Mouse (Mus musculus) left cerebral cortex, adult 6 months (tissue): ENCODE measurements around the gene Olfr1056. TPM values are rescaled to one million over a fixed set of nuclear protein-coding genes. Genes with fewer than 3 reads are reported as not detected.

Source experiments
- long read RNA-seq, 2 experiments: library from polyadenylated mRNA; unstranded; transcript quantifications; one replicate each; pipeline ENCODE4 v2.0.0; 2019 to 2020
- polyA plus RNA-seq: library from polyadenylated mRNA; unstranded; fragments of <200 nt; fragmentation: Nextera tagmentation; gene quantifications from 2 replicates; pipeline ENCODE4 v1.2.3, GENCODE M21; 2021

Gene Olfr1056
- polyA plus RNA-seq, result not detected in 2 replicates
- long read RNA-seq, experiment 1, result 0 reads
- long read RNA-seq, experiment 2, result 0 reads

DNA sequence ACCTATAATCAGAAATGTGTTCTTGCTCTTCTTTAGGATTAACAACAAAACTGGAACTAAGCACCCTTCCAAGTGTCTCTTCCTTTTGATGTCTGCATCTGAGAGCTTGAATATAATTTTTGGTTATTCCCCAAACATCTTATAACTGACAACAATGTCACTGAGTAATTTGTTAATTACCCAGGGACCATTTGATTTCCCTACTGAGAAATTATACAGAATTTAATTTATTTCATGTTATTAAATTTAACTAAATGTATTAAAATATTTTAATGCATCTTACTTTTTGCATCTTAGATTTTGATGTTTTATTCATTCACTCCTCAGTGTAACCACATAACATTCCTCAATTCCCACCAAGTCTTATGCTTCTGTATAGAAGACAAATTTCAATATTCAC is at the start of gene Olfr1056:
Gene Olfr1056 (minus strand): TSS at position 101 of the 400 bp plus-strand sequence.

GRCm38 (mm10) chr2:86388461-86388860 is 26.2 kb upstream of the Olfr1056 start, which contains the start of gene Olfr1058:
Gene Olfr1058 (minus strand): TSS chr2:86388561.

DNA sequence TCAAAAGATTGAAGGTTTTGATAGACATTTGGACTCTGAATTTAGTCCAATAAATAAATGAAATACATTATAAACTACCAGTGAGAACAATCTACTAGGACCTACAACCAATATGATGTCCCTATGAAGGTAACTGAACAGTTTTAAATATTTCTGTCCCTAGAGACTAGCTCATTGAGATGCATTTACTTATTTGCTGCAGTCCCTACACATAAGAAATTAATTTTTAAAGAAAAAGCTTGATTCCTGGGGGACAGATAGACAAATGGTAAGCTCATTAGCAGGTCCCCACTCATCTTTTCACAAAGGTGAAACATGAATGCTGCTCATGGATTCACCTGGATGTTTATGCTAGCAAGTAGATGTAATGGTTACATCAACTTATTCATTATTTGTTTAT is 16.0 kb upstream of the Olfr1056 start, which contains the start of gene Olfr1057:
Gene Olfr1057 (minus strand): TSS at position 101 of the 400 bp plus-strand sequence.

DNA sequence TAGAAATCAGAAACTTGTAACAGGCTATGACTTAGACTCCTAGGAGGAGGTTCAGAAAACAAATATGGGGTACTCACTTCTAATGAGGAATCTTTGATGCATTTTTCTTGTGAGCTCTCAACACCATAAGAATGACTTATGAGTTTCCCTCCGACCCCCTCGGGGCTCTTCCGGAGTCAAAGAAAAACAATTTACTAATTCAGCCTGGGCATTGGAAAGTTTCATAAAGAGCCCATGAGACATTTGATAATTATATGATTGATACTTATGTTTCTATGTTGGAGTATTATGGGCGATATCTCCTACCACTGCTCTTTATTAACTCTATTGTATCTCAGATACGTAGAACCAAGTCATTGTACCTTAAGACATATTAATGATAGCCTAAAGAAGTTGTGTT is 12.1 kb downstream of the Olfr1056 start, which contains the start of gene Olfr1055:
Gene Olfr1055 (minus strand): TSS at position 101 of the 400 bp plus-strand sequence.

DNA sequence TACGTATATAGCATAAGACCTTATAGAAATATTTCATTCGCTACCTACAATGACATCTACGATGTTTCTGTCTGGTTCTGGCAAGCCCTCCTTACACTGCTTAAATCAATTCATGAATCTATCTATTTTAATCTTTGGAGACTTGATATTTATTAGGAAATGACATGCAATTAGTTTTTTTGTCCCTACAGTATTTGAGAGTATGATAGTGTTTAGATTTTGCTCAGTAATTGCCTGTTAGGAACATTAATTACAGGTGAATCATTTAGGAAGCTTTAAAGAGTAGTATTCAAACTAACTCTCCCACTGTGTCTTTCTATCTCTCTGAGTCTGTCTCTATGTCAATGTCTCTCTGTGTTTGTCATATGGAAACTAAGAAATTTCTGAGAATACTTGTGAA is 26.9 kb downstream of the Olfr1056 start, which contains the start of gene Olfr1054:
Gene Olfr1054 (minus strand): TSS at position 101 of the 400 bp plus-strand sequence.

GRCm38 (mm10) chr2:86315184-86315583 is 47.1 kb downstream of the Olfr1056 start, which contains the start of gene Olfr1053:
Gene Olfr1053 (minus strand): TSS chr2:86315284.

Other genes with a start within 250 kb of the Olfr1056 start
- not detected in 2 replicates for gene Olfr1039, start 226.5 kb downstream of the Olfr1056 start, polyA plus RNA-seq
- not detected in 2 replicates for gene Olfr1040, start 215.7 kb downstream of the Olfr1056 start, polyA plus RNA-seq
- gene Olfr1042, start 200.6 kb downstream of the Olfr1056 start, polyA plus RNA-seq, result not detected in 2 replicates
- not detected in 2 replicates for gene Olfr1043, start 194.9 kb downstream of the Olfr1056 start, polyA plus RNA-seq
- not detected in 2 replicates for gene Olfr1044, start 184.6 kb downstream of the Olfr1056 start, polyA plus RNA-seq
- gene Olfr52, start 176.8 kb downstream of the Olfr1056 start, polyA plus RNA-seq, result not detected in 2 replicates
- gene Olfr1045, start 159.5 kb downstream of the Olfr1056 start, polyA plus RNA-seq, result not detected in 2 replicates
- gene Olfr1046, start 143.2 kb downstream of the Olfr1056 start, polyA plus RNA-seq, result not detected in 2 replicates
- gene Olfr1047, start 131.1 kb downstream of the Olfr1056 start, polyA plus RNA-seq, result not detected in 2 replicates
- gene Olfr1048, start 122.2 kb downstream of the Olfr1056 start, polyA plus RNA-seq, result not detected in 2 replicates
- not detected in 2 replicates for gene Olfr1049, start 104.1 kb downstream of the Olfr1056 start, polyA plus RNA-seq
- not detected in 2 replicates for gene Olfr1051, start 83.4 kb downstream of the Olfr1056 start, polyA plus RNA-seq
- gene Olfr1052, start 70.0 kb downstream of the Olfr1056 start, polyA plus RNA-seq, result not detected in 2 replicates
- not detected in 2 replicates for gene Olfr1053, start 47.2 kb downstream of the Olfr1056 start, polyA plus RNA-seq
- gene Olfr1054, start 27.0 kb downstream of the Olfr1056 start, polyA plus RNA-seq, result not detected in 2 replicates
- not detected in 2 replicates for gene Olfr1055, start 12.2 kb downstream of the Olfr1056 start, polyA plus RNA-seq
- not detected in 2 replicates for gene Olfr1057, start 15.9 kb upstream of the Olfr1056 start, polyA plus RNA-seq
- gene Olfr1058, start 26.1 kb upstream of the Olfr1056 start, polyA plus RNA-seq, result not detected in 2 replicates
- gene Olfr1061, start 51.6 kb upstream of the Olfr1056 start, polyA plus RNA-seq, result not detected in 2 replicates
- gene Olfr1062, start 64.3 kb upstream of the Olfr1056 start, polyA plus RNA-seq, result not detected in 2 replicates
- gene Olfr1065, start 88.1 kb upstream of the Olfr1056 start, polyA plus RNA-seq, result not detected in 2 replicates
- gene Olfr1066, start 93.8 kb upstream of the Olfr1056 start, polyA plus RNA-seq, result not detected in 2 replicates
- gene Olfr228, start 124.9 kb upstream of the Olfr1056 start, polyA plus RNA-seq, result not detected in 2 replicates
- gene Olfr1076, start 146.0 kb upstream of the Olfr1056 start, polyA plus RNA-seq, result not detected in 2 replicates
- not detected in 2 replicates for gene Olfr1079, start 180.0 kb upstream of the Olfr1056 start, polyA plus RNA-seq
- not detected in 2 replicates for gene Olfr1080, start 195.8 kb upstream of the Olfr1056 start, polyA plus RNA-seq
- gene Olfr1082, start 236.5 kb upstream of the Olfr1056 start, polyA plus RNA-seq, result not detected in 2 replicates